Mouse (Mus musculus) megakaryocyte, embryonic 14.5 days (primary cell): ENCODE results near the gene Gast. TPM values are rescaled to one million over a fixed set of nuclear protein-coding genes. Genes with fewer than 3 reads are reported as not detected.
"Not testable (repeated sequence)": the region's sequence is repeated elsewhere in the genome, so short reads cannot be mapped to it uniquely, and the experiment has no call there.

Experiments
- H3K27me3 ChIP-seq: replicated peaks from 2 replicates; pipeline ENCODE3; 2012; ENCODE audit warnings: inconsistent platforms
- H3K36me3 ChIP-seq: replicated peaks from 2 replicates; pipeline ENCODE3; 2012; ENCODE audit warnings: low read length, inconsistent platforms, mixed read lengths
- H3K4me1 ChIP-seq: 2 replicates; pipeline ENCODE4 v1.6.1; 2012; ENCODE audit warnings: inconsistent platforms
- H3K4me3 ChIP-seq: replicated peaks from 2 replicates; pipeline ENCODE3; 2012; ENCODE audit warnings: moderate library complexity, mild to moderate bottlenecking, inconsistent platforms
- H3K9me3 ChIP-seq: 2 replicates; pipeline ENCODE4 v1.6.1; 2012; ENCODE audit warnings: inconsistent platforms
- FLI1 ChIP-seq: IDR thresholded peaks from 2 replicates; pipeline ENCODE4 v1.6.1; 2012; ENCODE audit warnings: low read length, inconsistent platforms, mixed read lengths
- GATA1 ChIP-seq: IDR thresholded peaks from 3 replicates; pipeline ENCODE4 v1.6.1; 2012; ENCODE audit warnings: mixed read lengths, low read length, inconsistent platforms, borderline replicate concordance
- polyA plus RNA-seq: library from polyadenylated mRNA; stranded (reverse); fragments of >175 nt; gene quantifications from 2 replicates; pipeline ENCODE4 v1.2.3, GENCODE M21; 2012; ENCODE audit warnings: low replicate concordance; ENCODE audit not compliant: insufficient read depth

Gene Gast
- polyA plus RNA-seq, 1 experiment, result not detected

GRCm38 (mm10) chr11:100352076-100352857 lies 18.1 kb downstream of the Gast start:
- TF ChIP-seq GATA1, result no peak
- TF ChIP-seq FLI1, result no peak
- H3K9me3 ChIP-seq, result no peaks in the 10 kb centered on the region
- H3K4me3 ChIP-seq, result peak overlapping the region; percentile 35
- H3K4me1 ChIP-seq, result peaks cover 30% of the 10 kb centered on the region
- no peaks in the 10 kb centered on the region for H3K36me3 ChIP-seq
- H3K27me3 ChIP-seq, result peaks cover 93% of the 10 kb centered on the region

- Histone ChIP-seq H3K27me3 (peaks cover 94% of the 10 kb centered on the region), H3K4me3 (peak overlapping the region; percentile 91), H3K9me3 (no peaks in the 10 kb centered on the region), H3K4me1 (peaks cover 30% of the 10 kb centered on the region), H3K36me3 (no peaks in the 10 kb centered on the region)
- no peak for TF ChIP-seq GATA1
- TF ChIP-seq FLI1, result no peak
Measured at GRCm38 (mm10) chr11:100355151-100355951, 21.1 kb downstream of the Gast start.

GRCm38 (mm10) chr11:100355972-100356818 lies 22.0 kb downstream of the Gast start, which contains the start of gene Hap1:
Gene Hap1 (minus strand): TSS chr11:100356128.
- Histone ChIP-seq H3K4me1 (peaks cover 30% of the 10 kb centered on the region), H3K4me3 (peak within 1 kb of the TSS; percentile 91), H3K27me3 (peaks cover 93% of the 10 kb centered on the region), H3K36me3 (no peaks in the 10 kb centered on the region), H3K9me3 (no peaks in the 10 kb centered on the region)
- TF ChIP-seq GATA1 (no peak), FLI1 (no peak)

- Histone ChIP-seq H3K27me3 (peaks cover 87% of the 10 kb centered on the region), H3K4me3 (no peak overlapping the region), H3K9me3 (no peaks in the 10 kb centered on the region), H3K36me3 (no peaks in the 10 kb centered on the region), H3K4me1 (peaks cover 30% of the 10 kb centered on the region)
- TF ChIP-seq GATA1, result no peak
- TF ChIP-seq FLI1, result no peak
Measured at GRCm38 (mm10) chr11:100356819-100357211, 22.6 kb downstream of the Gast start.

- Histone ChIP-seq H3K36me3 (no peaks in the 10 kb centered on the region), H3K9me3 (no peaks in the 10 kb centered on the region), H3K4me3 (no peak overlapping the region), H3K4me1 (peaks cover 25% of the 10 kb centered on the region), H3K27me3 (peaks cover 84% of the 10 kb centered on the region)
- TF ChIP-seq FLI1, result no peak
- no peak for TF ChIP-seq GATA1
Measured at GRCm38 (mm10) chr11:100357408-100357807, 23.2 kb downstream of the Gast start.

- peaks cover 78% of the 10 kb centered on the region for H3K27me3 ChIP-seq
- no peak for TF ChIP-seq FLI1
- TF ChIP-seq GATA1, result no peak
Measured at GRCm38 (mm10) chr11:100360175-100360574, 26.0 kb downstream of the Gast start.

GRCm38 (mm10) chr11:100361059-100361458 lies 26.9 kb downstream of the Gast start:
- Histone ChIP-seq H3K27me3 (peaks cover 76% of the 10 kb centered on the region), H3K4me1 (peaks cover 22% of the 10 kb centered on the region)
- not testable (repeated sequence) for H3K9me3 ChIP-seq, H3K36me3 ChIP-seq, H3K4me3 ChIP-seq

More at GRCm38 (mm10) chr11:100360175-100360574, 26.0 kb downstream of the Gast start:
- H3K9me3 ChIP-seq, result no peaks in the 10 kb centered on the region
- peaks cover 25% of the 10 kb centered on the region for H3K4me1 ChIP-seq
- H3K36me3 ChIP-seq, result no peaks in the 10 kb centered on the region
- H3K4me3 ChIP-seq, result no peak overlapping the region

GRCm38 (mm10) chr11:100362209-100362978 lies 28.2 kb downstream of the Gast start:
- H3K27me3 ChIP-seq, result peaks cover 64% of the 10 kb centered on the region
- H3K36me3 ChIP-seq, result no peaks in the 10 kb centered on the region

GRCm38 (mm10) chr11:100362979-100363562 lies 28.9 kb downstream of the Gast start:
- Histone ChIP-seq H3K9me3 (no peaks in the 10 kb centered on the region), H3K27me3 (peaks cover 64% of the 10 kb centered on the region), H3K4me3 (no peak overlapping the region), H3K36me3 (no peaks in the 10 kb centered on the region), H3K4me1 (peaks cover 16% of the 10 kb centered on the region)
- TF ChIP-seq FLI1, result no peak
- no peak for TF ChIP-seq GATA1

More at GRCm38 (mm10) chr11:100362209-100362978, 28.2 kb downstream of the Gast start:
- no peaks in the 10 kb centered on the region for H3K9me3 ChIP-seq
- peaks cover 13% of the 10 kb centered on the region for H3K4me1 ChIP-seq
- TF ChIP-seq GATA1, result no peak
- TF ChIP-seq FLI1, result no peak
- H3K4me3 ChIP-seq, result no peak overlapping the region
